Mouse (Mus musculus) lung, embryonic 16.5 days (tissue): ENCODE measurements around the gene Gcfc2. TPM values are rescaled to one million over a fixed set of nuclear protein-coding genes. Genes with fewer than 3 reads are reported as not detected.
A peak's percentile ranks its signal among the peaks of the same experiment; 100 is the strongest.

ENCODE experiments used
- ATAC-seq: fragments of 200-750 bp; cut with Nextera tagmentation; 2 replicates; pipeline ENCODE4 v1.8.0; 2017; ENCODE audit warnings: low read depth, mild to moderate bottlenecking, moderate library complexity
- H3K27ac ChIP-seq: fragments of 300-500 bp; sonication (generic); 2 replicates; pipeline ENCODE4 v1.5.1; 2014; ENCODE audit warnings: mild to moderate bottlenecking, control low read depth, low read length
- H3K27me3 ChIP-seq: fragments of 300-500 bp; sonication (generic); 2 replicates; pipeline ENCODE4 v1.6.1; 2014; ENCODE audit warnings: low read depth, low read length, mixed read lengths; ENCODE audit not compliant: control insufficient read depth, insufficient read depth
- H3K36me3 ChIP-seq: fragments of 300-500 bp; sonication (generic); 2 replicates; pipeline ENCODE4 v1.6.1; 2014; ENCODE audit warnings: low read length; ENCODE audit not compliant: control insufficient read depth, insufficient read depth
- H3K4me1 ChIP-seq: fragments of 300-500 bp; sonication (generic); replicated peaks from 2 replicates; pipeline ENCODE4 v1.6.1; 2014; ENCODE audit warnings: low read length, mixed read lengths; ENCODE audit not compliant: control insufficient read depth, insufficient read depth
- H3K4me2 ChIP-seq: fragments of 300-500 bp; sonication (generic); 2 replicates; pipeline ENCODE4 v1.6.1; 2014; ENCODE audit warnings: low read depth, low read length, control low read depth
- H3K4me3 ChIP-seq: fragments of 300-500 bp; sonication (generic); 2 replicates; pipeline ENCODE4 v1.5.1; 2014; ENCODE audit warnings: mild to moderate bottlenecking, low read length, control low read depth
- H3K9ac ChIP-seq: fragments of 300-500 bp; sonication (generic); 2 replicates; pipeline ENCODE4 v1.6.1; 2014; ENCODE audit warnings: low read length, control low read depth
- H3K9me3 ChIP-seq: fragments of 300-500 bp; sonication (generic); 2 replicates; pipeline ENCODE4 v1.6.1; 2016; ENCODE audit warnings: low read length; ENCODE audit not compliant: control insufficient read depth
- WGBS: fragments of 180-500 bp; shearing (Covaris S2); extraction: QIAGEN DNeasy Blood & Tissue Kit; methylation state at CpG from one replicate; pipeline ENCODE4 v1.1.7; 2014; 5-methylcytosine and 5-hydroxymethylcytosine counted together
- microRNA counts: library from miRNA; unstranded; fragments of <30 nt; microRNA quantifications from one replicate; lab custom pipeline; 2016
- microRNA-seq: library from miRNA; unstranded; fragments of <30 nt; microRNA quantifications from one replicate; pipeline ENCODE4, GENCODE M21; 2016
- polyA plus RNA-seq: library from polyadenylated mRNA; unstranded; fragments of >200 nt; fragmentation: Nextera tagmentation; extraction: Ambion mirVana; gene quantifications from 2 replicates; pipeline ENCODE4 v1.2.1, GENCODE M21; 2015

The Gcfc2 gene
- polyA plus RNA-seq, 1 experiment from 2014 or later: 7.5 TPM

DNA sequence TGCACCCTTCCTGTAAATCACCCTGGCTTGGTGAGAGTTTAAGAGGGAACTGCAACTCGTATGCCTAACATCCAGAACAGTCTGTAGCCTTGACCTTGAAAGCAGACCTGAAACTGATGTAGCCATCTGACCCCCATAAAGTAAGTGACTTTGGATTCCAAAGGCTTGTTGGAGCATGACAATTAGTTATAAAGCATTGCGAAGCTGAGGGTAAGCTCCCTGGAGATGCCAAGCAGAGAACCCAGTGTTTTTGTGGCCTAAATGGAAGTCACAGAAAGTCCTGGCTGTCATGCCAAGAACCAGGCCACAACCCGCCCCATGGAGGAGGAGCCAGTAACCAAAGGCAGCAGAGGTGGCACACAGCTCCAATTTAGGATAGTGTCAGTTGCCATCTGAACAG is 64.1 kb downstream of the Gcfc2 start:
- 0 out of 2 replicates have a peak overlapping the region, but pooled peaks have one; percentile 40 for H3K27ac ChIP-seq
- ATAC-seq: no peak
- WGBS: 61% methylated on average over 3 of the region's 3 CpGs
- H3K4me1 ChIP-seq: peaks cover 19% of the 10 kb centered on the region
- peak overlapping the region; percentile 43 for H3K9ac ChIP-seq
- no peaks in the 10 kb centered on the region for H3K9me3 ChIP-seq
- H3K27me3 ChIP-seq: no peaks in the 10 kb centered on the region
- H3K4me2 ChIP-seq: no peak overlapping the region
- H3K36me3 ChIP-seq: no peaks in the 10 kb centered on the region
- no peak overlapping the region for H3K4me3 ChIP-seq

DNA sequence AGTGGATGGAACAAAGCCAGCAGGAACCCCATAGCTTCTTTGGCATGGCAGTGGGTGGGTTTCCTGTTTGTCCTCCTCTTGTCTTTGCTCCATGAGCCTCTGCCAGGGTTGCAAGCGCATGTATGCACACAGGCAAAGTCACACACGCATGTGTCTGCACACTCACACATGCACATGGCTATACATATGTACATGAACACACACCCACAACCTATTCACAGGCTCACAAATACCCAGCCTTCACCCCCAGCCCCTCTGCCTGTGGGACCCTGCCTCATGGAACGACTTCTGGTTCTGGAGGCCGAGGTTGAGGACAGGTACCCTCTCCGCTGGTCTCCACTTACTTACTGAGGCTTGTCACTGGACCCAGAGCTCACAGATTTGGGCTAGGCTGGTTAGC is 64.9 kb downstream of the Gcfc2 start:
- Histone ChIP-seq H3K27ac (no peak overlapping the region), H3K9me3 (no peaks in the 10 kb centered on the region), H3K4me2 (no peak overlapping the region), H3K4me3 (no peak overlapping the region), H3K27me3 (no peaks in the 10 kb centered on the region), H3K36me3 (no peaks in the 10 kb centered on the region), H3K4me1 (peaks cover 19% of the 10 kb centered on the region), H3K9ac (no peak overlapping the region)
- 94% methylated on average over 5 of the region's 5 CpGs for WGBS
- no peak for ATAC-seq

DNA sequence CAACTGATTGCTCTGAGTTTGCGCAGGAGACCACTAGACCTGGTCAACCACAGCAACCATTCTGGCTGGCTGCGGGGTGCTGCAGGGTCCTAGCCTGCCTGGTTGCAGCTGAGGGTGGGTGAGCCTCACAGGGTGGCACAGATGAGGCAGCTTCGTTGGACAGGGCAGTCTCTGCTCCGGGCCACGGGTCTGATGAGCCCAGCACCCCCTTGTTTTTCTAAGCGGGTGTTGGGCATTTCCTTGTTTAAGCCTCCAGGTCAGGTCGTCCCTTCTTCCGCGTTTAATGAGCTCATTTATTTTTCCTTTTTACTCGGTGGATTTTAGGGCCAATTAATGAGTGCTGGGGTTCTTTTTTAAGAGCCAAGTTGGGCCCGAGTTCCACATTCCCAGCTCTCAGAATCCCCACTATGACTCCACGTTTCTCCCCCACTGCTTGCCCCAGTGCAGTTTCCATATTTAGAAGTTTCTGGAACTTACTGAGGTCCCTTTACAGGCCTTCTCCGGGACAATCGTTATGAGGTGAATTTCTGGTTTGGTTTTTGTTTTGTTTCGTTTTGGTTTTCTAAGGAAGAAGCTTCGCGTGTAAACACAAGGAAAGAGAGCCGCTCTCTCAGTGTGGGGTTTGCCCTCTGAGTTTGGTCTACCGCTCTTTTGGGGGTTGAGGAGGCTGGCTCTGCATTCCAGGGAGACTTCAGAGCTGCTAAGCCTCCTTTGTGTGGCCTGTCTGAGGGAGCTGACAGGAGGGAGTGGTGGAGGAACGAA is 66.8 kb downstream of the Gcfc2 start:
- Histone ChIP-seq H3K9ac (peak overlapping the region; percentile 5), H3K27ac (peak overlapping the region; percentile 36), H3K9me3 (no peaks in the 10 kb centered on the region), H3K36me3 (no peaks in the 10 kb centered on the region), H3K4me2 (0 out of 2 replicates have a peak overlapping the region, but pooled peaks have one; percentile 24), H3K4me3 (no peak overlapping the region), H3K27me3 (no peaks in the 10 kb centered on the region), H3K4me1 (peaks cover 19% of the 10 kb centered on the region)
- ATAC-seq: peak; percentile 15; the same call in 1 of the 2 replicates
- WGBS: 40% methylated on average over 20 of the region's 20 CpGs

MicroRNAs within 50 kb of the gene (microRNA counts, 519-probe panel; counts per million panel counts)
- microRNA mmu-miR-468 (lab: Ali Mortazavi, UCI): 2,239 counts per million, percentile 39 among the panel's probes with 10 or more counts

Small RNAs within 50 kb of the gene (microRNA-seq; reads per million reads assigned to microRNA genes)
- gene Mir468 (not detected), gene Mir7232 (not detected)

Other genes with a start within 250 kb of the Gcfc2 start
- gene Mrpl19, start 42.3 kb downstream of the Gcfc2 start, polyA plus RNA-seq: 32.4 and 44.3 TPM in 2 replicates
- 38.8 and 42.4 TPM in 2 replicates for gene Eva1a, start 117.4 kb downstream of the Gcfc2 start, polyA plus RNA-seq